Mouse (Mus musculus): ENCODE measurements around the gene Pimreg. TPM values are rescaled to one million over a fixed set of nuclear protein-coding genes. Genes with fewer than 3 reads are reported as not detected.
A peak's percentile ranks its signal among the peaks of the same experiment; 100 is the strongest.

The Pimreg gene
- total RNA-seq, 2 experiments from 2014 or later: 1.1 to 1.4 TPM

DNA sequence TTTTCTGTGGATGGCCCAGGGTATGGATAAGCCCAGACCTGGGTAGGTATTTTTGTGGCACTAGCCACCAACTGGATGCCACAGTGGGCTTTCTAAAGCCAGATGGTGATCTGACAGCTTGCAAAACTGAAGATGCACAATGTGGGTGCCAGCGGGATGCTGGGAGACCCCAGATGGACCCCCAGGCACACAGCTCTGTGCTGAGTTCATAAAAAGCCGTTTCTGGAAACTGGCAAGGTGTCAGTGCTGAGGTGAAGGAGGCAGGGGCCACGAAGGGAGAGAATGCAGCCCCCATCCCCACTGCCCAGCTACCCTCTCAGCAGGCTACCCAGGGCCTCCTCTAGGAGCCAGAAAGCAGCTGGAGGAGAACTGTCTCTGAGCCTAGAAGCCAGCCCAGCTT lies 15.3 kb downstream of the Pimreg start:
- no peak for DNase-seq
- intact Hi-C loops (cut with DNase I): no loop called here

DNA sequence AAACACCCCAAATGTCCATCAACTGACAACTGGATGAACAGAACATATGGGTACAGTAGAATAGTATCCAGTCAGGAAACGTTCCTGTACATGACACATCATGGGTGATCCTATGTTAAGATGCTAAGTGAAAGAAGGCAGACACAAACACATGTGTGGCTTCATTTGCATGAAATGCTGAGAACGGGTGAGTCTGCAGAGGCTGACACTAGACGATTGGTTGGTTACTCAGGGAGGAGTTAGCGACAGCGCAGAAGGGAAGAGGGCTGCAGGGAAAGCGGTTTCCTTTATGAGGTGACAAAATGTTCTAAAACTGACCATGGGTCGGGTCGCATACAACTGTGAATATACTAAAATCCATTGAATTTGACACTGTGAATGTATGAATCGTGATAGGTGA lies 18.6 kb downstream of the Pimreg start:
- intact Hi-C loops (cut with DNase I): no loop called here
- no peak for DNase-seq

DNA sequence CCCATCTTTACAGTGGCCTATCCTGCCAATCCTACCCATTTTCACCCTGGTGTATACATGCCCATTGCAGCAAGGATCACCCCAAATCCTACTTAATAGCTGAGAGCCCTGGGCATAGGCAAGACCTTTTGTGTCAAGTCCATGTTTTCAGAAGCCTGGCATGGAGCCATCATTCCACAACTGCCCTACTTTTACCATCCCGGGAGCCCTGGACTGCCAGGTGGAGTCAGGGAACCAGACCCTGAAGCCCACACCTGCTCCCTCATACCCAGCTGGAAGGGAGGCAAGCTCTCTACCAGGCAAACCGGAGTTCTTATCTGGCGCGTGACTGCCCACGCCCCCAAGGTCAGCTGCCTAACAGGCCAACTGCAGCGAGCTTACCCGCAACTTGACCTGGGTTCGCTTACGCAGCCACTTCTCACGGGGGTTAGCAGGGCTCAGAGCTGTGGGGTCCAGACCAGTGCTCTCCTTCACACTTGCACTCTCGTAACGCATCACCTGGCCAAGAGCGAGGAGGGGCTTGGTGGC lies 19.3 kb downstream of the Pimreg start:
- intact Hi-C loops (cut with DNase I): no loop called here
- DNase-seq: no peak

DNA sequence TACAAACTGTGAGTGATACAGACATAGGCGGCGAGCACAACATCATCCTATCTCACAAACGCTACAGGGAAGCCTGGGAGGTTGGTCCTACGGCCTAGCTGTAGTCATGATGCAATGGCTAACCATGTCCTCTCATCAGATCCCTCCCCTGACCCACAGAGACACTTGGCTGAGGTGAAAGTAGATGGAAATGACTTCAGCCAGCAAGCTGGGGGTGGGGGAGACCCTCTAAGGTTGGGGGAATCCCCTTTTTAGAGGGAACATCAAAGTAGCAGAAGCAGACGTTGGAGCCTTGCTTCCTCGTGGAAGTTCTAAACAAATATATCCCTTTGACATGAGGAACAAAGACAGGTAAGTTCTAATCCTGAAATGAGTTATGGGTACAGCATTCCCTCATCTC lies 22.6 kb downstream of the Pimreg start:
- intact Hi-C loops (cut with DNase I): no loop called here
- no peak for DNase-seq

DNA sequence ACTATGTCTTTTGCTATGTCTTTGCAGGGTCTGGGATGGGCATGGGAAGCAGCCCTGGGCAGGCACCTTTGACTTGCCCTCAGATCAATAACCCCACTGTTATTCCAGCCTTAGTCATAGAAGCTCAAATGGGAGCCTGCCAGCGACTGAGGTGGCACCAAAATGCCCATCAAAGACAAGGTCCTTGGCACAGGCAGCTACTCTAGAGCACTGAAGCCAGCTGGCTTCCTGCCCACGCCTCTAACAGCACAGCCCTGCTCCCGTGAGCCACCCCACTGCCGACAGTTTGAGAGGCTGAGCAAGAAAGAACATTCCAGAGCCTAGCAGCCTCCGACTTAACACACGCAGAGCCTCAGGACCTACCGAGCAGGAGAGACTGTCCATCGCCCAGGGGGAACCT lies 23.3 kb downstream of the Pimreg start:
- intact Hi-C loops (cut with DNase I): loop anchor here (5.0 kb wide), 1 partner anchor 67 kb away; no protein-coding TSS in a partner anchor
- DNase-seq: peak; percentile 47 to 53

DNA sequence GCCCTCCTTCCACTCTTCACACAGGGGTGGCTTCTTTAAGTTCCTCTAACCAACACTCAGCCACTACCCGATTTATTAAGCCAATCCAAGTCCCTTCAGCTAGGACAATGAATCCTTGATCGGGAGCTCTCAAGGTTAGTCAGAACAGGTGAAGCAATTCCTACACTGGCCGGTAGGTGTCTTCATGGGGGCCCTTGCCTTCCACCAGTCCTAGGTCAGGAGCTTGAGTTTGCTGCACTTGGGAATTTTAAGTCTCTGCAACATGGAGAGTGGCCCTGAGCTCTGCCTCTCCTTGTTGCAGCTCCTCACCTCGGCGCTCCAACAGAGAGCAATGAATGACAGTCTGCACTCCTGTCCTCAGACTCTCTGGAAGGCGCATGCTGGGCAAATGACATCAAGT lies 24.5 kb downstream of the Pimreg start:
- DNase-seq: no peak

DNA sequence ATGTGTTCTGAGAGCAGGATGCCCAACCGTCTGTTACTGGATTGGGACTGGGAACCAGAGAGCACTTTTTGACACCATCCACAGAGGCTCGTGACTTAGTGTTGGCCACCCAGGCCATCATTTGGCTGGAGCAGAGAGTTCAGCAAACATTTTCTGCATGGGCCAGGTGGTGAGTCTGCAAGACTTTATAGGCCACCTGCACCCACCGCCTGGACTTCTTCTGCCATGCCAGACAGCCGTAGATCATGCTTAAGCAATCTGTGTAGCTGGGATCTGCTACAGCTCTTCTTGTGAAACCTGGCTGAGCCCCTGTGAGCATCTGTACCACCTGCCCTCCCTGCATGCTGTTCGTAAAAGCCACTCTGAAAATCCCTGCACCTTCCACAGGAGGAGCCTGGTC lies 25.5 kb downstream of the Pimreg start:
- intact Hi-C loops (cut with DNase I): loop anchor here (5.0 kb wide), 1 partner anchor 65 kb away; no protein-coding TSS in a partner anchor
- no peak for DNase-seq

More for the DNA sequence above, 24.5 kb downstream of the Pimreg start:
- intact Hi-C loops (cut with DNase I): loop anchor here (5.0 kb wide), 1 partner anchor 66 kb away; no protein-coding TSS in a partner anchor

DNA sequence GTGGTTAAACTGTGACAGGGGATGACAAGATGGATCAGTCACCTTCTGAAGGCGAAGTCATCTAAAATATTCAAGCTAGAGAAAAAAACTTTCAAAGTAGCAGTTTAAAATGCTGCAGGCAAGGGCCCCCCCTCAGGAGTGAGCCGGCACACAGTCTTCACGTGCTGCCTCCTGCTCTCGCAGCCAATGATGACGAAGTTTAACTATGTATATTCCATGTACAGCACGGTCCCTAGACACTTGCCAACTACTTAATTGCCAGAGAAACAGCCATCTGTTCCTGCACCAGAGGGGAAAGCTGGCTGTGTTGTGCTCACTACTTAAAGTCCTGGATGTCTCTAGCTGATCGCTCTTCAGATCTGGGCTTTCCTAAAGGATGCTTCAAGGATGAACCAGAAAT lies 26.2 kb downstream of the Pimreg start:
- intact Hi-C loops (cut with DNase I): loop anchor here (5.0 kb wide), 1 partner anchor 64 kb away; no protein-coding TSS in a partner anchor

DNA sequence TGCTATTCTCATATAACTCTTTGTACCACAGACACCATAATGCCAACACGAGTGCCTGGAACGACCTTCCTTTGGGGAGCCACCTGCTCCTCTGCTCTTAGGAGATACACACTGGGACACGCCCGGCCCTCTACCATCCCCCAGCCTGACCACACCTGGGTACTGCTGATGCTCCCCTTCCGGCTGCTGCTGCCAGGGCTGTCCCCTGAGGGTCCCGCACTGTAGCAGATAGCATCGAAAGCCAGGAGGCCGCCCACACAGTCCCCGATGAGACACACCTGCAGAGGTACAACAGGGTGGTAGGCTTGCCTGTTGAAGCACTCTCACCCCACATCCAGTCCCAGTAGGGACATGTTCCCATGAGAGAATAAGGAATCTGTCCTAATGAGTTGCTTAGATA lies 28.9 kb downstream of the Pimreg start:
- intact Hi-C loops (cut with DNase I): no loop called here
- no peak for DNase-seq

More for the DNA sequence above, 26.2 kb downstream of the Pimreg start:
- DNase-seq: no peak

DNA sequence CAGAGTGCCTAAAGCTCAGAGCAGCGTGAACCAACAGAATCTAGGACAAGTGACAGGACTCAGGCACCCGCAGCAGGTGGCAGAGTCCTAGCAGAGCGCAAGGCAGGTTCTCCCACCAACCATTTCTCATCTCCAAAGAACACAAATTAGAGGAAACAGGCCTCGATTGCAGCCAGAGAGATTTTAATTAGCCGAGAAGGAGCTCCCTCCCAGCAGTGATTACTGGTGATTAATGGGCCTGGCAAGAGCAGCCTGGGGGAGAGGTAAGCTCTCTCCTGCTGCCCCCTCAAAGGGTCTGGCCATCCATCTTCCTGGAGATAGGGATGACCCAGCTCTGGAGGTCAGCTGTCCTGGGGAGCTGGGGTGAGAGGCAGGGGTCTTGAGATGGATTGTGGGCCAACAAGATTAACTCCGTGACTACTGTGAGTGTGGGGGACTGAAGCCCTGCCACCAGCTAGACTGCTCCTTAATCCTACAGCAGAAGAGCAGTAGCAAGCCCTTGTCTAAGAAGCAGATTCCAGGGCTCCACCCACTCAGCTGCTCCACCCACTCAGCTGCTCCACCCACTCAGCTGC lies 30.6 kb downstream of the Pimreg start:
- no peak for DNase-seq
- intact Hi-C loops (cut with DNase I): no loop called here

DNA sequence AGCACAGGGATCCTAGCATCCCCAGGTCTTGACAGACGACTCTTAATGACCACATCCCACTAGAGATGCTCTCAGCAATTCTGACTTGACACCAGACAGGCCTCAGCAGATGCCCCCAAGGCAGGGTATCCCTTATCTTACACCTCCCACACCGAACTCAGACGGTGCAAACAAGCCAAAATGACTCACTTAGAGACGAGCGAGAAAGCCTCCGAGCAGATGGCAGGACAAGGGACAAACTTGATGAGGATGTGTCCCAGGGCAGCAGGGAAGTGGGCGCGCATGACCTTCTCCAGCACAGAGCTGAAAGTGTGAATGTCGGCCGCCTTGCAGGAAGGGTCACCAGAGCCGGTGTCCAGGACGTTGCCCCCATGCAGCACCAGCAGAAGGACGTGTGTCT lies 32.4 kb downstream of the Pimreg start:
- intact Hi-C loops (cut with DNase I): no loop called here

DNA sequence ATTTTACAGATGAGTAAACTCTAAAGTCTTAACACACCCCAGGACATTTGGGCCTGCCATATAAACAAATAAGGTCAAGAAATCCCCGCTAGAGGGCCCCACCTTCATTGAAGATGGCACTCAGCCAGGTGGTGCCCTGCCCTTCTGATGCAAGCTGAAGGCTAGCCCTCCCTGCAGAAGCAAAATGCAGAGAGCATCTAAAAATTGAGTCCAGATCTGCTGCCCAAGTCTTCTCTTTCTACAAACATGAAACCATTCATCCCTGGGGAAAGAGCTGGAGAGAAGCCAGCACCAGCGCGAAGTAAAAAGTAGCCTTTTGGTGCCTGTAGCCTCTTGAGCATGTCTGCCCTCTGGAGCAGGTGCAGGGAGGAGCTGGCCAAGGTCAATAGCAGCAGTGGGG lies 36.2 kb downstream of the Pimreg start:
- intact Hi-C loops (cut with DNase I): no loop called here
- no peak for DNase-seq

More for the DNA sequence above, 32.4 kb downstream of the Pimreg start:
- DNase-seq: no peak

DNA sequence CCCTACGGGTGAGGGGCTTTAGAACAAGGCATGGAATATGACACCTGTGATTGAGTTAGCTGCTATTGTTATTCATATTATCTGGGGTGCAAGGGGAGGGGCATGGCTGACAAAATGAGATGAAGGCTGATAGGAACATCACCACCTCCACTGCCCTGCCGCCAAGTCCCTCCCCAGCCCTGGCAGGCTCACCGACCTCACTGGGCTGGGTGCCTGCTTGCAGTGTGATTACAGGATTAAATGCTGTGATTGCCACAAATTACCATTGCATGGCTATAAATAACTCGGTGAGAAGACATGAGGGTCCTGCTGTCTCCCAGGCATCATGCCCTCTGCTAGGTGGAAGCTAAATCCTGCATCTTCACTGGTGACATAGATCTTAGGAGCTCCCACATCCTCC lies 36.8 kb downstream of the Pimreg start:
- intact Hi-C loops (cut with DNase I): no loop called here
- DNase-seq: no peak

DNA sequence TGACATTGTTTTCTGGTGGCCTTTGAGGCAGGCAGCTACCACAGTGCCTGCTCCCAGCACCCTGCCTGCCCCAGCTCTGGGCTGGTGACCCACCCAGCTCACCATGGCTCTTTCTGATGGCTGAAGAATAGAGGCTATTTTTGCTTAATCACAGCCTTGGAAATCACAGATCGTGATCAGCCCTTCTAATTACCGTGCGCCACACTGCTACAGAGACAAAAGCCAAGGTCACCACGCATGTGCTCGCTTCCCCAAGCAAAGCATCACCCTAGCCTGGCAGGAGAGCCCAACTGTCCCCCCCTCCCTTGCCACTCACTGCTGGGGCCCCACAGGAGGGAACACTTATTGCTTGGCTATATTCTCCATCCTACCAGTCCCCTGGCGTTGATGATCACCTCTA lies 38.6 kb downstream of the Pimreg start:
- DNase-seq: no peak
- intact Hi-C loops (cut with DNase I): no loop called here

DNA sequence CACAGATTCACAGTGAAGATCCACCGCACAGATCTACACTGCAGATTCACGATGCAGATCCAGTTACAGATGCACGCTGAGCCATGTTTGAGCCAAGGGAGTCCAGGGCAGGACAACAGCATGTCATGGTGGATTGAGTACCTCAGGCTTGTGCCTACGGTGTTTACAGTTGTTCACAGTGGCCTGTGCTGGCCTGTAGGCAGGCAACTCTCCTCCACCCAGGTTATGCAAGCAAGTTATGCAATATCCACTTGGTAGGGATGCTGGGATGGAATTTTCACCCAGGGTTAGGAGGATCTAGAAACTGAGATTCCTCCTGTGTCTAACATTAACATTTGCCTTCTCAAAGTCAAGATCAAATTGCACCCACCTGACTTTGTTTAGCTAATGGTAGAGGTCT lies 40.8 kb downstream of the Pimreg start:
- intact Hi-C loops (cut with DNase I): no loop called here
- no peak for DNase-seq

DNA sequence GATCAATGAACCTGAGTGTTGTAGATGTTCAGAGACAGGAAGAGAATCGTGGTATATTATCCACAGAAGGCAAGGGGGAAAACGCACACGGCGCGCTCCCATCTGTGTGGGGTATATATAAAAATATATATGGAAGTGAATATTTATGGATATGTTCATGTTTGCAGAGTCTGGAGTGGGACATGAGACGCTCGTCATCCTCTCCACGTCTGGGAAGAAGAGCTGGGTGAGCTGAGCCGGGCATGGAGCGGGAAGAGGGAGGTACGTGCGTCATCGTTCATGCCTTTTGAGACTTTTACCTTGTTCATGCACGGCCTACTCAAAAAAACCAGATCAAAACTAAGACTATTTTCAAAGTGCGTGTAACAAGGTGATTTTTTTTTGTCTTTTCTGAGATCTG lies 42.5 kb downstream of the Pimreg start:
- no peak for DNase-seq
- intact Hi-C loops (cut with DNase I): no loop called here

DNA sequence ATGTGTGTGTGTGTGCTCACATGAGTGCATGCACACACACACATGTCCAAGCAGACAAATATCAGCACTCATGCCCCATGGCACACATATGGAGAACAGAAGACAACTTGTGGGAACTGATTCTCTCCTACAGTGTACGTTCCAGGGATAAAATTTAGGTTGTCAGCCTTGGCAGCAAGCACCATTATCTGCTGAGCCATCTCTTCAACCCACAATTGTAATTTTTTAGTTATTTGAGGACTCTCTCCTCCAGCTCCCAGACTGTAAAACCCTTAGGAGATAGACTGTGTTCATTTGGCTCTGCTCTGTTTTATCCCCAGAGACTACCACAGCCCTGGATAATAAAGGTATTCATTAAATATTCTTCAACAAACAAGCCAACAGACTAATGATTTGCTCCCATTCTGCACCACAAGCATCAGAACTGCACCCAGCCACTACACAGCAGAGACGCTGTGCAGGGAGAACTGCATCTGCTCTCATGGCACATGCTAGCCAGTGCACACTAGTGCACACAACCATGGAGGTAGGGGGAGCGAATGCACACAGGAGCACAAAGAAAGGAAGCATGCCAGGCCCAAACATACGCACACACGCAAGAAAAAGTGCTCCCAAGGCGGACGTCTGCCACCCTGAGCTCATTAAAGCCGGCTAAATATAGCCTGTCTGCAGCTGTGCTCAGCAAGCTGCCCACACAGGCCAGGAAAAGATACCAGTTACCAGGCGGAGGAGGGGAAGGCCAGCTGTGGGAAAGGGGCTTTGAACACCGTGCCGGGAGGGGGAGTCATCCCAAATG lies 44.6 kb downstream of the Pimreg start:
- DNase-seq: no peak
- intact Hi-C loops (cut with DNase I): no loop called here

DNA sequence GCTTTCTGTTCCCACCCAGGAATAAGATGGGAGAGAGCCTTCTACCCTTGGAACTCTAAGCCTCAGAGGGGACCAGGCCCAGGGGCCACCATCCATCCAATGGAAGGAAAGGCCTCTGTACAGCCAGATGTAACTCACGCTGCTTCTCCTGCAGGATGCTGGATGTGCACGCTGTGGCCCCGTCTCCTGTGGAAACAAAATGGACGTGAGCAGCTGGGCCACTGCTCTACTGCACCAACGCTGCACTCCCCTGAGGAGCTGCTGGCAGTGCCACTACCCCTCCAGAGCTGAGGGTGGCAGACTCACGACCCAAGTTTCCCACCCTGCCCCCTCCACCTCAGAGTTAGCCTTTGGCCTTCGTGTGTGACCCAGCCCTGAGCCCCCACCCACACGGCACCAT lies 50.6 kb downstream of the Pimreg start:
- intact Hi-C loops (cut with DNase I): no loop called here

DNA sequence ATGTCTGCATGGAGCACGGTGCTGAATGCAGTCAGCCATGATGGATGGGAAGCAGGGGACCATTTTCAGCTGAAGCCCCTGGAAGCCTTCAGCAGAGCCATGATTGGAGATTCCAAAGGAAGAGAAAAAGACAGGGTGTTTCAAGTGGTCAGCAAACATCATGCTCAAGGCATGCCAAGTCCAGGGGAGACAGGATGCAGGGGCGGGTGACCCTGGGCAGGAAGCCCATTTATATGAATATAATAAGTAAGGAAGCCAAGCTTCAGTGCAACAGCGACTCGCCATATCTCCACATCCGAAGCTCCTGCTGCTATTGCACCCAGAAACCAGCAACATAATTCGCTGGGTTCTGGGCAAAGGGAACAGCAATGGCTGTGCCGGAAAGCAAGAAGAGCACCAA lies 52.6 kb downstream of the Pimreg start:
- intact Hi-C loops (cut with DNase I): no loop called here
- peak in 1 of 2 experiments; percentile 46 for DNase-seq

More for the DNA sequence above, 50.6 kb downstream of the Pimreg start:
- DNase-seq: no peak

DNA sequence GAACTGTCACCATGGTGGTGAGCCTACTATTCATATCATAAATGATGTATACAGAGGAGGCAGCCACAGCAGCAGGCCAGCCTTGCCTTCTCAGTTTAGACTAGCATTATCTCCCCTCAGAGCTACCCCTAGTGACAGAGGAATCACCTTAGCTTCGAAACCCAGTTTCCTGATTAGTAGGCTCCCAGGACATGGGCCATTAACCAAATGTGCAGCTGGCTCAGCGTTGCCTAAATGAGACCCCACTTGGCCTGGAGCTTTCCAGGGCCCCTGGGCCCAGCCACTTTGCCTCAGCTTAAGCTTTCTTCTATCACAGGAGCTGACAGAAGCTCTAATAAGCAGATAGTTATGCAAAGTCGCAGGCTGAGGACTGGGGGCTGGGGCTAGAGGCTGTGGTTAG lies 54.2 kb downstream of the Pimreg start:
- intact Hi-C loops (cut with DNase I): no loop called here
- DNase-seq: no peak

All from heart, postnatal 36 days (tissue).